Mouse (Mus musculus) cerebellum, adult 2 months (tissue): ENCODE data around the gene Pomt1. TPM values are rescaled to one million over a fixed set of nuclear protein-coding genes. Genes with fewer than 3 reads are reported as not detected.

Experiments used
- DNase-seq, 2 experiments: peaks; one replicate each; pipeline ENCODE4 v3.0.0; 2021
- H3K27ac ChIP-seq: fragments of 200-500 bp; 2 replicates; pipeline ENCODE4 v1.5.1; 2012; ENCODE audit warnings: low read length, control low read depth, inconsistent platforms; ENCODE audit not compliant: insufficient read depth
- H3K27me3 ChIP-seq: fragments of 200-500 bp; 2 replicates; pipeline ENCODE4 v1.6.1; 2012; ENCODE audit warnings: inconsistent platforms, mild to moderate bottlenecking, low read length, moderate library complexity; ENCODE audit not compliant: control insufficient read depth, insufficient read depth
- H3K4me1 ChIP-seq: fragments of 200-500 bp; 2 replicates; pipeline ENCODE4 v1.6.1; 2011; ENCODE audit warnings: low read length; ENCODE audit not compliant: control insufficient read depth, insufficient read depth
- H3K4me3 ChIP-seq: fragments of 200-500 bp; replicated peaks from 2 replicates; pipeline ENCODE3; 2011; ENCODE audit warnings: mild to moderate bottlenecking, low read depth, low read length, control low read depth; ENCODE audit not compliant: insufficient read depth
- CTCF ChIP-seq: fragments of 200-500 bp; IDR thresholded peaks from 2 replicates; pipeline ENCODE4 v1.5.1; 2011; ENCODE audit warnings: low read depth, mild to moderate bottlenecking, control low read depth, low read length, moderate library complexity, borderline replicate concordance; ENCODE audit not compliant: insufficient read depth
- POLR2A ChIP-seq: fragments of 200-500 bp; IDR thresholded peaks from 2 replicates; pipeline ENCODE4 v1.6.1; 2011; ENCODE audit warnings: low read length, control low read depth, borderline replicate concordance; ENCODE audit not compliant: insufficient read depth
- WGBS: fragments of 180-500 bp; shearing (Covaris S2); methylation state at CpG from one replicate; pipeline ENCODE4 v1.1.7; 2018; 5-methylcytosine and 5-hydroxymethylcytosine counted together
- polyA plus RNA-seq: library from polyadenylated mRNA; depleted of rRNA; stranded (reverse); fragments of >200 nt; gene quantifications from 2 replicates; pipeline ENCODE4 v1.2.3, GENCODE M21; 2012

Pomt1 gene
- polyA plus RNA-seq, 1 experiment: 23.1 TPM

GRCm38 (mm10) chr2:32248377-32249361 lies 12.3 kb downstream of the Pomt1 start:
- H3K4me1 ChIP-seq: peaks cover 35% of the 10 kb centered on the region
- TF ChIP-seq CTCF: no peak
- no peak for TF ChIP-seq POLR2A
- 46% methylated on average over 10 of the region's 10 CpGs for WGBS
- DNase-seq: no peak
- H3K4me3 ChIP-seq: no peak overlapping the region
- no peak overlapping the region for H3K27ac ChIP-seq
- no peaks in the 10 kb centered on the region for H3K27me3 ChIP-seq

- Histone ChIP-seq H3K27ac (no peak overlapping the region), H3K4me1 (peaks cover 35% of the 10 kb centered on the region)
Measured at GRCm38 (mm10) chr2:32251791-32252527, 15.6 kb downstream of the Pomt1 start.

DNA sequence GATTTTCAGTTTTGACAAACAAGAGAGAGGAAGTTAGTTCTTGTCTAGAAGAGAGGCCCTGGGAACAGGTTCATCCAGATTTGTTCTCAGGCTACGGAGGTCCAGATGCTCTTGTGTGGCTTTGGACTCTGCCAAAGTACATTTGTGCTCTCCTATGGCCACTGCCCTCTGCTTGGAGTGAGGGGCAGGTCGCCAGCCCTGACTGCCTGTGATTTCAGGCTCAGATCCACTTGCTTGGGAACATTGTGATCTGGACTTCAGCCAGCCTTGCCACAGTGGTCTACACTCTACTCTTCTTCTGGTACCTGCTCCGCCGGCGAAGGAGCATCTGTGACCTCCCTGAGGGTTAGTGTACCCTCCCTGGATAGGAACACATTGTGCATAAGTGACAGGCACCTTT lies 16.3 kb downstream of the Pomt1 start:
- no peaks in the 10 kb centered on the region for H3K27me3 ChIP-seq
- peaks cover 35% of the 10 kb centered on the region for H3K4me1 ChIP-seq
- DNase-seq: peak in 1 of 2 experiments; percentile 11
- no peak overlapping the region for H3K27ac ChIP-seq
- TF ChIP-seq POLR2A (no peak), CTCF (no peak)
- no peak overlapping the region for H3K4me3 ChIP-seq
- 65% methylated on average over 5 of the region's 5 CpGs for WGBS

More at GRCm38 (mm10) chr2:32251791-32252527, 15.6 kb downstream of the Pomt1 start:
- DNase-seq: peak in 1 of 2 experiments; percentile 53
- TF ChIP-seq CTCF (no peak), POLR2A (no peak)
- Histone ChIP-seq H3K4me3 (no peak overlapping the region), H3K27me3 (no peaks in the 10 kb centered on the region)
- WGBS: 55% methylated on average over 12 of the region's 12 CpGs

DNA sequence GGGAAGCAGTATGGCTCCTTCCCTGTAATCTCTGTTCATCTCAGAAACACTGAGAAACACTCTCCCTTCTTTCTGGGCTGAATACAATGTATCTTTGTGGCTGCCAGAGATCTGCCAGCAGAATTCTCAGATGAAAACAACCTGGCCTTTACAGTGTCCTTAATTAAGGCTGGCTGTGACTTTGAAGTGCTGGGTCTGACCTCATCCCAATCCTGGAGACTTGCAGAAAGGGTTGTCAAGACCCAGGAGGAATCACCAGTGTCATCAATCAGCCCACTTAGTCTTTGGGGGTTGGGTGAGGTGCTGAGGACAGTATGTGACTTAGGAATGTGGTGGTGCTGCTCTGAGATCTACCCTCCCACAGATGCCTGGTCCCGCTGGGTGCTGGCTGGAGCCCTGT lies 17.0 kb downstream of the Pomt1 start:
- no peak for DNase-seq
- no peak overlapping the region for H3K4me3 ChIP-seq
- H3K27ac ChIP-seq: no peak overlapping the region
- no peak for TF ChIP-seq CTCF
- TF ChIP-seq POLR2A: no peak
- no peaks in the 10 kb centered on the region for H3K27me3 ChIP-seq
- H3K4me1 ChIP-seq: peaks cover 31% of the 10 kb centered on the region
- WGBS: 100% methylated on average over 1 of the region's 1 CpGs

GRCm38 (mm10) chr2:32254563-32254962 lies 18.2 kb downstream of the Pomt1 start:
- no peak overlapping the region for H3K27ac ChIP-seq
- H3K4me1 ChIP-seq: peaks cover 34% of the 10 kb centered on the region
- whole genome bisulfite sequencing: 77% methylated on average over 5 of the region's 5 CpGs
- TF ChIP-seq POLR2A (no peak), CTCF (no peak)
- H3K4me3 ChIP-seq: no peak overlapping the region
- no peak for DNase-seq
- no peaks in the 10 kb centered on the region for H3K27me3 ChIP-seq

DNA sequence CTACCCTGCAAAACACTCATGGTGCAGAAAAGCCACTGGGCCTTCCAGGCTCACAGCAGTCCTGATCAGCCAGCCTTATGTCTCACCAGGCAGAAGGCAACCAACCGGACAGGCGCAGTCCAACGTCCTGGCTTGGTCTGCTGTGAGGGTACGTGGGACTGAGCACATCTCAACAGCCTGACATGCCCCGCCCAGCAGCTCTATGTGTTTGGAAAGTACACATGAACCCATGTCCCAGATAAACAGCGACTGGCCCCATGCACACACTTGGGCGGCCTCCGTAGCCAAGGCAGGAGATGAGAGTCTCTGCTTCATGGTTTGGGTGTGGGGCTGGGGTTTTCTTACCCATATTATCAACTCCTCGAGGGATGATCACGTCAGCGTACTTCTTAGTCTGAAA lies 19.9 kb downstream of the Pomt1 start:
- Histone ChIP-seq H3K27ac (no peak overlapping the region), H3K4me3 (no peak overlapping the region), H3K27me3 (no peaks in the 10 kb centered on the region), H3K4me1 (peaks cover 22% of the 10 kb centered on the region)
- 90% methylated on average over 11 of the region's 11 CpGs for WGBS
- DNase-seq: no peak
- no peak for TF ChIP-seq POLR2A
- no peak for TF ChIP-seq CTCF

- DNase-seq: no peak
- Histone ChIP-seq H3K4me1 (peaks cover 9% of the 10 kb centered on the region), H3K4me3 (peak overlapping the region; percentile 82), H3K27me3 (no peaks in the 10 kb centered on the region), H3K27ac (no peak overlapping the region)
- 40% methylated on average over 6 of the region's 6 CpGs for WGBS
- TF ChIP-seq CTCF (no peak), POLR2A (no peak)
Measured at GRCm38 (mm10) chr2:32258887-32259533, 22.6 kb downstream of the Pomt1 start.
